Mouse (Mus musculus) cortical plate, adult 2 months (tissue): ENCODE data around the gene Clasp2.

Experiments
- CTCF ChIP-seq: fragments of 200-500 bp; IDR thresholded peaks from 2 replicates; pipeline ENCODE4 v1.5.1; 2011; ENCODE audit warnings: mild to moderate bottlenecking, control low read depth, low read length; ENCODE audit not compliant: insufficient read depth; ENCODE audit errors: extremely low read depth
- POLR2A ChIP-seq: fragments of 200-500 bp; IDR thresholded peaks from 2 replicates; pipeline ENCODE4 v1.6.1; 2011; ENCODE audit warnings: mild to moderate bottlenecking, low read length, control low read depth; ENCODE audit not compliant: insufficient read depth; ENCODE audit errors: extremely low read depth

GRCm38 (mm10) chr9:113735920-113736319 is 5.4 kb upstream of the Clasp2 start:
- TF ChIP-seq CTCF: no peak
- no peak for TF ChIP-seq POLR2A
